8 mouse cellular contexts compared by ENCODE assay signal in genomic region chr9:40799112-40799511, GRCm38 (mm10). TPM values are rescaled to one million over a fixed set of nuclear protein-coding genes. Genes with fewer than 3 reads are reported as not detected.
DNase-seq lines count a peak whose midpoint lies in the region; ATAC-seq and TF ChIP-seq lines count a peak whose summit lies in the region.

No protein-coding gene starts in this region.

- H3K27ac ChIP-seq in hindbrain, embryonic 11.5 days (ENCODE audit: low read depth, low read length) = peak overlapping the region; percentile 98
- H3K27ac ChIP-seq in midbrain, embryonic 11.5 days (ENCODE audit: low read depth, low read length) = peak overlapping the region; percentile 98

- peaks cover 7% of the 10 kb centered on the region; the same call in 1 of the 2 replicates for H3K27me3 ChIP-seq in G1E (ENCODE audit: insufficient read depth, low read length)
- H3K27me3 ChIP-seq in hindbrain, embryonic 11.5 days (ENCODE audit: control insufficient read depth, insufficient read depth, low read length) = no peaks in the 10 kb centered on the region
- H3K27me3 ChIP-seq in midbrain, embryonic 11.5 days (ENCODE audit: control insufficient read depth, insufficient read depth, low read length) = no peaks in the 10 kb centered on the region

- DNase-seq in heart, adult 11 months = peak; percentile 92
- no peak for DNase-seq in heart, postnatal 36 days
- DNase-seq in G1E (ENCODE audit: low spot score) = no peak
- peak; percentile 31 for DNase-seq in hindbrain, embryonic 11.5 days (ENCODE audit: low spot score)
- DNase-seq in midbrain, embryonic 11.5 days (ENCODE audit: low spot score, missing footprints) = peak; percentile 91
- no peak for DNase-seq in retina, postnatal 1 day
- DNase-seq in right cerebral cortex, postnatal 36 days (ENCODE audit: low spot score in 2 of 2) = no peak

- 28% methylated on average over 3 of the region's 3 CpGs for WGBS in hindbrain, embryonic 11.5 days
- 26% methylated on average over 3 of the region's 3 CpGs for WGBS in midbrain, embryonic 11.5 days

- H3K9ac ChIP-seq in hindbrain, embryonic 11.5 days (ENCODE audit: low read depth, low read length) = peak overlapping the region; percentile 5; the same call in 1 of the 2 replicates
- H3K9ac ChIP-seq in midbrain, embryonic 11.5 days (ENCODE audit: low read length) = peak overlapping the region; percentile 85

- H3K36me3 ChIP-seq in G1E (replicated peaks) = peaks cover 19% of the 10 kb centered on the region
- no peaks in the 10 kb centered on the region for H3K36me3 ChIP-seq in hindbrain, embryonic 11.5 days (ENCODE audit: control insufficient read depth, insufficient read depth, low read length)
- peaks cover 6% of the 10 kb centered on the region; the same call in 1 of the 2 replicates for H3K36me3 ChIP-seq in midbrain, embryonic 11.5 days (ENCODE audit: control insufficient read depth, insufficient read depth, low read length)

- intact Hi-C loops in heart, postnatal 36 days (cut with DNase I) = no loop called here

- peak overlapping the region; percentile 55; the same call in 1 of the 2 replicates for H3K4me3 ChIP-seq in G1E (ENCODE audit: low read depth, low read length)
- no peak overlapping the region for H3K4me3 ChIP-seq in hindbrain, embryonic 11.5 days (ENCODE audit: low read depth, low read length)
- no peak overlapping the region for H3K4me3 ChIP-seq in midbrain, embryonic 11.5 days (ENCODE audit: low read depth, low read length)

- no peak for ATAC-seq in G1E (ENCODE audit: extremely low read depth, insufficient number of reproducible peaks, low FRiP score, poor library complexity, severe bottlenecking)
- no peak for ATAC-seq in hindbrain, embryonic 11.5 days (ENCODE audit: low FRiP score)
- ATAC-seq in midbrain, embryonic 11.5 days (ENCODE audit: low FRiP score) = no peak
- no peak for ATAC-seq in frontal cortex, adult (ENCODE audit: low TSS enrichment)

- H3K9me3 ChIP-seq in G1E (replicated peaks) = no peaks in the 10 kb centered on the region
- no peaks in the 10 kb centered on the region for H3K9me3 ChIP-seq in hindbrain, embryonic 11.5 days (ENCODE audit: control insufficient read depth, low read length)
- H3K9me3 ChIP-seq in midbrain, embryonic 11.5 days (ENCODE audit: control insufficient read depth, low read length) = no peaks in the 10 kb centered on the region

- H3K4me1 ChIP-seq in G1E (ENCODE audit: insufficient read depth, low read depth, low read length) = peaks cover 23% of the 10 kb centered on the region
- H3K4me1 ChIP-seq in hindbrain, embryonic 11.5 days (replicated peaks; ENCODE audit: control insufficient read depth, insufficient read depth, low read length) = peaks cover 3% of the 10 kb centered on the region; the same call in 1 of the 2 replicates
- peaks cover 19% of the 10 kb centered on the region for H3K4me1 ChIP-seq in midbrain, embryonic 11.5 days (ENCODE audit: control insufficient read depth, insufficient read depth, low read length)

- no peak for TF ChIP-seq CTCF in G1E (IDR thresholded peaks at IDR 0.05; ENCODE audit: low read depth, low read length)

- no peak overlapping the region for H3K4me2 ChIP-seq in hindbrain, embryonic 11.5 days (replicated peaks; ENCODE audit: low read depth, low read length)
- H3K4me2 ChIP-seq in midbrain, embryonic 11.5 days = peak overlapping the region; percentile 57; the same call in 1 of the 2 replicates

RNA-seq across cellular contexts. Expression of gene Hspa8, which starts 1.7 kb away (rescaled TPM):
- 1,000 to 10,000 TPM; 1,282 to 1,390 TPM for total RNA-seq in heart, postnatal 36 days (2021)
- total RNA-seq in G1E (2014; fragmentation: Nextera tagmentation) (1,343 and 1,357 TPM in 2 replicates), G1E (2017) (3,642 and 4,293 TPM in 2 replicates)
- polyA plus RNA-seq in G1E (2012) = 380 and 483 TPM in 2 replicates
- 3,718 and 3,764 TPM in 2 replicates for polyA plus RNA-seq in hindbrain, embryonic 11.5 days (2014; fragmentation: Nextera tagmentation; extraction: Ambion mirVana)
- polyA plus RNA-seq in midbrain, embryonic 11.5 days (2014; fragmentation: Nextera tagmentation; extraction: Ambion mirVana) = 3,704 and 3,886 TPM in 2 replicates

Comparison
In these comparisons a context has a peak if more than half of its experiments do, and no peak if none do; other contexts are left out.
1. DNase-seq: peak in heart, adult 11 months (single experiment), hindbrain, embryonic 11.5 days (single experiment) and midbrain, embryonic 11.5 days (single experiment); none in heart, postnatal 36 days (0 of 2), G1E (single experiment), retina, postnatal 1 day (single experiment) and right cerebral cortex, postnatal 36 days (0 of 2).